Mouse (Mus musculus) colon, adult 2 months (tissue): ENCODE data around the gene Tmem160. TPM values are rescaled to one million over a fixed set of nuclear protein-coding genes. Genes with fewer than 3 reads are reported as not detected.

Experiments
- polyA plus RNA-seq: library from polyadenylated mRNA; depleted of rRNA; stranded (reverse); fragments of >200 nt; gene quantifications from 2 replicates; pipeline ENCODE4 v1.2.3, GENCODE M21; 2012; rRNA removed

The Tmem160 gene
- polyA plus RNA-seq: 151 and 215 TPM in 2 replicates

DNA sequence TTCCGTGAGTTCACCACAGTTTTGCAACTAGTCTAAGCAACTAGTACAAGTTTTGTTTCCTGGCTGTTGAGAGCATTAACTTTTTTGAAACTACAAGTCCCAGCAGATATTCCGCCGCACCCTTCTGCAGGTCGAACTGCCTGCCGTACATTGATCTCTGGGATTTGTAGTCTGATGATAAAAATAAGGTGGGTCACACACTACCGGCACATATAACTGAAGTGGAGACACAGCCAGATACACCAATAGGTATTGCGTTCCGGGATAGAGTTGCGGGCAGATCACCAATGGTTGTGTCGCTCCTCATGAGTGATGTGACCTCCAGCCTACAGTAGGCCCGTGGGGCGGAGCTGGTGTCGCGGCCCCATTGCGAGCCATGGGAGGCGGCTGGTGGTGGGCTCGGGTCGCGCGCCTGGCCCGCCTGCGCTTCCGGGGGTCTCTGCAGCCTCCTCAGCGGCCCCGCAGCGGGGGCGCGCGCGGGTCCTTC lies at the start of gene Tmem160:
Gene Tmem160, plus strand, starts transcription at position 193 of the 487 bp plus-strand sequence.

DNA sequence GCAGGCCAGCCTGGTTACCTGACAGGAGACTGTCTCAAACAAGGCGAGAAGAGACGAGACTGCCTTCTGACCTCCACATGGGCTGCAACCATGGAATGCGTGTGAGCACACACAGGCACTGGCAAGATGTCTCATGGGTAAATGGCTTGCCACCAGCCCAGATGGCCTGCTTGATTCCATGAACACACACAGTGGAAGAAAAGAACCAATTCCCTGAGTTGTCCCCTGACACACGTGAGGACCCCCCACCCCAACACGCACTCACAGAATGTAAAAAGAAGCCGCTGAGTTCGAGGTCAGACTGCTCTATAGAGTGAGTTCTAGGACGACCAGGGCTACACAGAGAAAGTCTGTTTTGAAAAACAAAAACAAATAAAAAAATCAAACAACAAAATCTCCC lies 25.0 kb downstream of the Tmem160 start, which contains the start of gene Npas1:
Gene Npas1, minus strand, starts transcription at position 101 of the 400 bp plus-strand sequence.

Other genes starting within 250 kb of the Tmem160 start
- 38.2 and 46.5 TPM in 2 replicates for gene Dhx34, start 230.7 kb upstream of the Tmem160 start, polyA plus RNA-seq
- 0.50 and 0.75 TPM in 2 replicates for gene C5ar2, start 208.6 kb upstream of the Tmem160 start, polyA plus RNA-seq
- 15.0 and 18.4 TPM in 2 replicates for gene C5ar1, start 193.2 kb upstream of the Tmem160 start, polyA plus RNA-seq
- 131 and 153 TPM in 2 replicates for gene Inafm1, start 179.2 kb upstream of the Tmem160 start, polyA plus RNA-seq
- gene Ccdc9, start 166.0 kb upstream of the Tmem160 start, polyA plus RNA-seq: 51.1 and 51.3 TPM in 2 replicates
- 33.1 and 34.1 TPM in 2 replicates for gene Bbc3, start 144.4 kb upstream of the Tmem160 start, polyA plus RNA-seq
- gene Sae1, start 65.0 kb upstream of the Tmem160 start, polyA plus RNA-seq: 25.3 and 26.1 TPM in 2 replicates
- gene Zc3h4, start 51.9 kb upstream of the Tmem160 start, polyA plus RNA-seq: 37.3 and 41.9 TPM in 2 replicates
- 0.07 TPM in 1 of 2 replicates, not detected in the other for gene Npas1, start 24.9 kb downstream of the Tmem160 start, polyA plus RNA-seq
- 19.1 and 19.6 TPM in 2 replicates for gene Arhgap35, start 162.2 kb downstream of the Tmem160 start, polyA plus RNA-seq
- gene Ceacam15, start 222.9 kb downstream of the Tmem160 start, polyA plus RNA-seq: not detected in 2 replicates